Mouse (Mus musculus) gonadal fat pad, adult 2 months (tissue): ENCODE data around the gene Lypd1. TPM values are rescaled to one million over a fixed set of nuclear protein-coding genes. Genes with fewer than 3 reads are reported as not detected.

Source experiments
- DNase-seq: peaks from one replicate; pipeline ENCODE4 v3.0.0-alpha.2; 2012; ENCODE audit warnings: low read depth
- polyA plus RNA-seq: library from polyadenylated mRNA; depleted of rRNA; stranded (reverse); fragments of >200 nt; gene quantifications from 2 replicates; pipeline ENCODE4 v1.2.3, GENCODE M21; 2012; rRNA removed

Lypd1 gene
- 0.45 and 2.3 TPM in 2 replicates for polyA plus RNA-seq

- no peak for DNase-seq
Observed at GRCm38 (mm10) chr1:125912601-125913600, at the start of gene Lypd1. Gene Lypd1 (minus strand): TSS chr1:125913101.

- DNase-seq, result no peak
Observed at GRCm38 (mm10) chr1:125951026-125951425, 38.1 kb upstream of the Lypd1 start.

GRCm38 (mm10) chr1:125949076-125949475 lies 36.2 kb upstream of the Lypd1 start:
- DNase-seq, result no peak

GRCm38 (mm10) chr1:125945136-125945535 lies 32.2 kb upstream of the Lypd1 start:
- DNase-seq, result peak; percentile 8

- no peak for DNase-seq
Observed at GRCm38 (mm10) chr1:125943305-125943704, 30.4 kb upstream of the Lypd1 start.

GRCm38 (mm10) chr1:125925486-125925885 lies 12.6 kb upstream of the Lypd1 start:
- no peak for DNase-seq

GRCm38 (mm10) chr1:125923062-125923461 lies 10.2 kb upstream of the Lypd1 start:
- no peak for DNase-seq

GRCm38 (mm10) chr1:125920696-125921095 lies 7.8 kb upstream of the Lypd1 start:
- DNase-seq, result no peak

- DNase-seq, result no peak
Observed at GRCm38 (mm10) chr1:125911901-125912445, 928 bp downstream of the Lypd1 start.

- DNase-seq, result no peak
Observed at GRCm38 (mm10) chr1:125911337-125911900, 1.5 kb downstream of the Lypd1 start.

GRCm38 (mm10) chr1:125910871-125911265 lies 2.0 kb downstream of the Lypd1 start:
- no peak for DNase-seq

- DNase-seq, result no peak
Observed at GRCm38 (mm10) chr1:125910211-125910870, 2.6 kb downstream of the Lypd1 start.

GRCm38 (mm10) chr1:125893158-125893557 lies 19.7 kb downstream of the Lypd1 start:
- no peak for DNase-seq

- no peak for DNase-seq
Observed at GRCm38 (mm10) chr1:125870056-125870455, 42.8 kb downstream of the Lypd1 start.

- no peak for DNase-seq
Observed at GRCm38 (mm10) chr1:125858631-125859030, 54.3 kb downstream of the Lypd1 start.

- no peak for DNase-seq
Observed at GRCm38 (mm10) chr1:125854646-125855045, 58.3 kb downstream of the Lypd1 start.

- no peak for DNase-seq
Observed at GRCm38 (mm10) chr1:125839746-125840392, 73.0 kb downstream of the Lypd1 start.

GRCm38 (mm10) chr1:125837507-125837906 lies 75.4 kb downstream of the Lypd1 start:
- DNase-seq, result no peak

- no peak for DNase-seq
Observed at GRCm38 (mm10) chr1:125823611-125824010, 89.3 kb downstream of the Lypd1 start.

- no peak for DNase-seq
Observed at GRCm38 (mm10) chr1:125821101-125821500, 91.8 kb downstream of the Lypd1 start.
